8 mouse cellular contexts compared by ENCODE assay signal in the genomic region with DNA sequence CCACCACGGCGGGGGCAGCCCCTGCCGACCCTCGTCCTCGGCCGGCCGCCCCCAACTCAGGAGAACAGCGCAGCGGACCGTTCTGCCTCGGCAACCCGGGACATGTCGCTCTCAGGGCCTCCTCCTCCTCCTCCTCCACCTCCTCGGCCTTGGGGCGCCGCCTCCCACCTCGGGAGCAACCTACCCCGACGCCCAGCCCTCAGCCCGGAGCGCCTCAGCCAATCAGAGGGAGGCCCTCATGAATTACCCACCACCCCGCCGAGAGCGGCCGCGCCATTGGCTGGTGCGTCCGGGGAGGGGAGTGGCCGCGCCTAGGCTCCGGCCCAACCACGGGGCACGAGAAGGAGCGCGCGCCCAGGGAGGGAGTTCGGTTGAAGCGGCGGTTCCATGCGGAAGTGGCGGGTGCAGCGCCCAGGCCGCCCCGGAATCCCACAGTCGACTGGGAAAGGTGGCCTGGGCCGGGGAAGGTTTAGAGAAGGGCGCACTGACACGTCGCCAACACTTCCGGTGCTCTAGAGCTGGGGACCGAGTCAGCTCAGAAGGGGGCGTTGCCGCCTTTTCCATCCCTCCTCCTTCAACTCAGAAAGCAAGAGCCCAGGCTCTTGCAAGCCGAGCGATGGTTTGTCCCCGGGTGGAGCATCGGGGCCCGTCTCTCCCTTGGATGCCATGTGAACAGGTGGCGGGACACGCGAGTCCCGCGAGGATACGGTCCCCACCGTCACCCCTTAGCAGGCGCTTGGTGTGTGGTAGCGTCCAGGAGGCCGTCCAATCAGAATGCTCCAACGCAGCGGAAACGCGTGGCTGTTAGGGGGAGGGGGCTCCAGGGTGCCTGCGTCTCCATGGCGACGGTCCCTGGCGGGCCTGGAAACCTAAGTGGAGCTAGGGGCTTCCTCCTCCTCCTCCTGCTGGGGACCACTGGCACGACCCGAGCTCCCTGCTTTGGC. TPM values are rescaled to one million over a fixed set of nuclear protein-coding genes. Genes with fewer than 3 reads are reported as not detected.
DNase-seq lines count a peak whose midpoint lies in the region; ATAC-seq and TF ChIP-seq lines count a peak whose summit lies in the region.

TSS of gene Mlec (minus strand) at position 140 of the 944 bp plus-strand sequence.

- no peak for TF ChIP-seq CTCF in Patski (IDR thresholded peaks at IDR 0.05)

- H3K4me3 ChIP-seq in hindbrain, embryonic 14.5 days (replicated peaks; ENCODE audit: low read length), result peak within 1 kb of the TSS; percentile 79

- in situ Hi-C loops in Patski (cut with MboI; ENCODE audit: low pct_unique_long_range_greater_than_20kb), result no loop called here

- peaks cover 40% of the 10 kb centered on the region for H3K4me1 ChIP-seq in hindbrain, embryonic 14.5 days (replicated peaks; ENCODE audit: control insufficient read depth, insufficient read depth, low read length)

- ATAC-seq in Patski, result peak; percentile 94
- ATAC-seq in hindbrain, embryonic 14.5 days (ENCODE audit: low FRiP score), result peak; percentile 97

- POLR2A ChIA-PET in Patski (lab: Charles Lee), result interaction anchor here (0.6 to 1.1 kb wide), 5 partner anchors 36 to 402 kb away, joined by 3 to 4 read pairs (median 3); no protein-coding TSS in a partner anchor

- H3K36me3 ChIP-seq in hindbrain, embryonic 14.5 days (replicated peaks; ENCODE audit: control insufficient read depth, insufficient read depth), result no peaks in the 10 kb centered on the region

- under 1% methylated on average over 76 of the region's 78 CpGs for WGBS in hindbrain, embryonic 14.5 days

- peak within 1 kb of the TSS; percentile 68 for H3K4me2 ChIP-seq in hindbrain, embryonic 14.5 days (replicated peaks)

- H3K27me3 ChIP-seq in Patski, result no peaks in the 10 kb centered on the region
- H3K27me3 ChIP-seq in hindbrain, embryonic 14.5 days (ENCODE audit: control insufficient read depth, insufficient read depth, low read length), result no peaks in the 10 kb centered on the region

- H3K27ac ChIP-seq in hindbrain, embryonic 14.5 days, result peak within 1 kb of the TSS; percentile 98

- H3K9me3 ChIP-seq in hindbrain, embryonic 14.5 days (ENCODE audit: control insufficient read depth, low read length), result no peaks in the 10 kb centered on the region

- peak within 1 kb of the TSS; percentile 90 for H3K9ac ChIP-seq in hindbrain, embryonic 14.5 days

- DNase-seq in Patski (ENCODE audit: low read depth, low spot score), result peak; percentile 93
- peak; percentile 99 for DNase-seq in cerebellum, postnatal 14 days
- peak; percentile 97 to 98 for DNase-seq in frontal cortex, postnatal 25 days (ENCODE audit: low spot score in 2 of 2)
- peak; percentile 97 for DNase-seq in hindbrain, embryonic 14.5 days (ENCODE audit: low spot score)
- peak; percentile 100 for DNase-seq in layer of hippocampus, postnatal 36 days
- DNase-seq in lung, postnatal 36 days, result peak; percentile 98
- DNase-seq in retina, postnatal 1 day, result peak; percentile 99
- peak; percentile 97 to 99 for DNase-seq in urinary bladder, adult 18-20 months (ENCODE audit: low spot score in 2 of 2)

- CTCF ChIA-PET in Patski (lab: Charles Lee), result interaction anchor here (1.6 to 1.9 kb wide), 2 partner anchors 33 kb away, joined by 4 to 7 read pairs; no protein-coding TSS in a partner anchor

RNA-seq across cellular contexts. Expression of gene Mlec, which starts in this region (rescaled TPM):
- polyA plus RNA-seq in Patski (2021), result 294 TPM
- 21.0 and 26.4 TPM in 2 replicates for polyA plus RNA-seq in hindbrain, embryonic 14.5 days (2014; fragmentation: Nextera tagmentation; extraction: Ambion mirVana)
- 10 to 100 TPM; 92.7 to 96.4 TPM for total RNA-seq in layer of hippocampus, postnatal 36 days (2021)

Comparison
In these comparisons a context has a peak if more than half of its experiments do, and no peak if none do; other contexts are left out.
1. Peak in every context shown above with its lines: DNase-seq, ATAC-seq, H3K4me3 ChIP-seq and H3K27ac ChIP-seq.
2. RNA of gene Mlec (polyA plus RNA-seq): 294 TPM in Patski (single experiment); 21.0 to 26.4 TPM in hindbrain, embryonic 14.5 days; every median in the first group is over 10 times any median in the second.